In the genomic region with DNA sequence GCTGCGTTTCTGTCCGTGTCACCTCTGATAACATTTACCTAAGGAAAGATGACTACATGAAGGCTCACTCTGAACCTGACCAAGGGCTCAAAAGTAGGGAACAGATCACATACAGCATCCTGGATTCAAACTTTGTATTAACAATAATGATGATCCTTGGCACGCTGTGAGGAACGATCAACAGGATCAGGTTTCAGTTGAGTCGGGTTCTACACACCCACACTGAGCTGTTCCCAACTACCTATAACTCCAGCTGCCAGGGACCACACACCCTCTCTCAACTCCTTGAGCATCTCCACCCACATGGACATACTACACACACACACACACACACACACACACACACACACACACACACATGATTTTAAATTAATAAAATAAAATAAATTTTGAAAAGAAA, we compare ENCODE assay signal across 24 mouse cellular contexts.
DNase-seq lines count a peak whose midpoint lies in the region; ATAC-seq and TF ChIP-seq lines count a peak whose summit lies in the region.
"Had no signal": no experiment of that assay in that cellular context is flagged by ENCODE, and none has a peak within 500 bp of the region (broad histone marks: within the 10 kb centered on the region; RNA-seq: fewer than 3 reads in every experiment).

No protein-coding gene starts in this region.

- 41% methylated on average over 5 of the region's 5 CpGs for WGBS in stomach, embryonic 15.5 days
- WGBS in stomach, postnatal 0 days: 49% methylated on average over 5 of the region's 5 CpGs
- WGBS in embryonic facial prominence, embryonic 15.5 days: 34% methylated on average over 5 of the region's 5 CpGs
- 36% methylated on average over 5 of the region's 5 CpGs for WGBS in limb, embryonic 13.5 days
- 38% methylated on average over 5 of the region's 5 CpGs for WGBS in stomach, embryonic 16.5 days
- 48% methylated on average over 5 of the region's 5 CpGs for WGBS in kidney, adult 2 months

- no peak for TF ChIP-seq EP300 in stomach, postnatal 0 days (optimal IDR thresholded peaks at IDR 0.05)

- no peak overlapping the region for H3K4me2 ChIP-seq in stomach, embryonic 15.5 days
- H3K4me2 ChIP-seq in stomach, postnatal 0 days (replicated peaks; ENCODE audit: low read depth): no peak overlapping the region
- H3K4me2 ChIP-seq in embryonic facial prominence, embryonic 15.5 days (replicated peaks): no peak overlapping the region
- H3K4me2 ChIP-seq in limb, embryonic 13.5 days (replicated peaks): no peak overlapping the region
- no peak overlapping the region for H3K4me2 ChIP-seq in stomach, embryonic 16.5 days (ENCODE audit: low read depth, low read length)
- H3K4me2 ChIP-seq: embryonic facial prominence, embryonic 13.5 days; forebrain, embryonic 15.5 days; heart, embryonic 13.5 days; hindbrain, embryonic 14.5 days had no signal

- DNase-seq in stomach, postnatal 0 days (ENCODE audit: low spot score): no peak
- no peak for DNase-seq in kidney, adult 2 months
- DNase-seq in frontal cortex, postnatal 36 days (ENCODE audit: low spot score in 2 of 2): no peak
- no peak for DNase-seq in retina, embryonic 14.5 days (ENCODE audit: low spot score)
- DNase-seq: adrenal gland, adult 2 months; adrenal gland, postnatal 14 days; cerebellum, adult 11 months; cerebellum, adult 2 months; cerebellum, adult 9-11 months; cerebellum, postnatal 25 days; gastrocnemius, adult 2 months; gastrocnemius, postnatal 14 days; heart, postnatal 14 days; heart, postnatal 4 days had no signal

- no peak overlapping the region for H3K9ac ChIP-seq in stomach, embryonic 15.5 days
- no peak overlapping the region for H3K9ac ChIP-seq in stomach, postnatal 0 days (ENCODE audit: low read length)
- no peak overlapping the region for H3K9ac ChIP-seq in embryonic facial prominence, embryonic 15.5 days
- H3K9ac ChIP-seq in limb, embryonic 13.5 days: no peak overlapping the region
- H3K9ac ChIP-seq in stomach, embryonic 16.5 days (ENCODE audit: low read length): no peak overlapping the region
- H3K9ac ChIP-seq: embryonic facial prominence, embryonic 13.5 days; forebrain, embryonic 15.5 days; heart, embryonic 13.5 days; hindbrain, embryonic 14.5 days had no signal

- no peak for TF ChIP-seq CTCF in stomach, postnatal 0 days (IDR thresholded peaks at IDR 0.05; ENCODE audit: low read depth)
- no peak for TF ChIP-seq CTCF in kidney, adult 2 months (conservative IDR thresholded peaks at IDR 0.05; ENCODE audit: insufficient read depth, insufficient read length, low read depth, low read length)

- peak overlapping the region; percentile 62; the same call in 1 of the 2 replicates for H3K27ac ChIP-seq in stomach, embryonic 15.5 days
- H3K27ac ChIP-seq in stomach, postnatal 0 days (replicated peaks): no peak overlapping the region
- 0 out of 2 replicates have a peak overlapping the region, but pooled peaks have one; percentile 34 for H3K27ac ChIP-seq in embryonic facial prominence, embryonic 15.5 days (replicated peaks)
- H3K27ac ChIP-seq in limb, embryonic 13.5 days: peak overlapping the region; percentile 44
- peak overlapping the region; percentile 53; the same call in 1 of the 2 replicates for H3K27ac ChIP-seq in stomach, embryonic 16.5 days (ENCODE audit: low read length)
- H3K27ac ChIP-seq in kidney, adult 2 months (ENCODE audit: insufficient read depth, low read depth, low read length): no peak overlapping the region
- H3K27ac ChIP-seq: forebrain, embryonic 15.5 days; gastrocnemius, adult 2 months; hindbrain, embryonic 14.5 days; hindbrain, postnatal 0 days had no signal

- no peaks in the 10 kb centered on the region for H3K27me3 ChIP-seq in stomach, embryonic 15.5 days (replicated peaks)
- no peaks in the 10 kb centered on the region for H3K27me3 ChIP-seq in stomach, postnatal 0 days (ENCODE audit: control insufficient read depth, insufficient read depth, low read length)
- H3K27me3 ChIP-seq in embryonic facial prominence, embryonic 15.5 days: no peaks in the 10 kb centered on the region
- H3K27me3 ChIP-seq in limb, embryonic 13.5 days: no peaks in the 10 kb centered on the region
- no peaks in the 10 kb centered on the region for H3K27me3 ChIP-seq in stomach, embryonic 16.5 days (ENCODE audit: control insufficient read depth, insufficient read depth, low read length)
- H3K27me3 ChIP-seq in kidney, adult 2 months (replicated peaks; ENCODE audit: control insufficient read depth, insufficient read depth, low read length): no peaks in the 10 kb centered on the region
- H3K27me3 ChIP-seq: embryonic facial prominence, embryonic 13.5 days; forebrain, embryonic 15.5 days; heart, embryonic 13.5 days had no signal

- no peaks in the 10 kb centered on the region for H3K36me3 ChIP-seq in stomach, embryonic 15.5 days
- H3K36me3 ChIP-seq in stomach, postnatal 0 days (ENCODE audit: control insufficient read depth, insufficient read depth, low read length): no peaks in the 10 kb centered on the region
- no peaks in the 10 kb centered on the region for H3K36me3 ChIP-seq in embryonic facial prominence, embryonic 15.5 days
- no peaks in the 10 kb centered on the region for H3K36me3 ChIP-seq in limb, embryonic 13.5 days
- H3K36me3 ChIP-seq in stomach, embryonic 16.5 days (ENCODE audit: control insufficient read depth, insufficient read depth, low read length): no peaks in the 10 kb centered on the region
- no peaks in the 10 kb centered on the region for H3K36me3 ChIP-seq in kidney, adult 2 months (ENCODE audit: control insufficient read depth, insufficient read depth, low read length)
- H3K36me3 ChIP-seq: embryonic facial prominence, embryonic 13.5 days; forebrain, embryonic 15.5 days; heart, embryonic 13.5 days had no signal

- H3K4me1 ChIP-seq in stomach, embryonic 15.5 days: peaks cover 10% of the 10 kb centered on the region; the same call in 1 of the 2 replicates
- H3K4me1 ChIP-seq in stomach, postnatal 0 days (replicated peaks; ENCODE audit: control insufficient read depth, insufficient read depth): no peaks in the 10 kb centered on the region; the same call in 1 of the 2 replicates
- H3K4me1 ChIP-seq in embryonic facial prominence, embryonic 15.5 days: peaks cover 54% of the 10 kb centered on the region
- H3K4me1 ChIP-seq in limb, embryonic 13.5 days: peaks cover 70% of the 10 kb centered on the region
- H3K4me1 ChIP-seq in stomach, embryonic 16.5 days (ENCODE audit: control insufficient read depth, insufficient read depth, low read length): peaks cover 34% of the 10 kb centered on the region
- no peaks in the 10 kb centered on the region for H3K4me1 ChIP-seq in kidney, adult 2 months (ENCODE audit: control insufficient read depth, insufficient read depth, low read length)

- no peak overlapping the region for H3K4me3 ChIP-seq in stomach, embryonic 15.5 days (replicated peaks)
- H3K4me3 ChIP-seq in stomach, postnatal 0 days (ENCODE audit: low read depth, low read length): no peak overlapping the region
- no peak overlapping the region for H3K4me3 ChIP-seq in embryonic facial prominence, embryonic 15.5 days (replicated peaks)
- no peak overlapping the region for H3K4me3 ChIP-seq in limb, embryonic 13.5 days
- no peak overlapping the region for H3K4me3 ChIP-seq in stomach, embryonic 16.5 days (replicated peaks; ENCODE audit: low read length)
- no peak overlapping the region for H3K4me3 ChIP-seq in kidney, adult 2 months (ENCODE audit: insufficient read depth, low read depth, low read length)
- H3K4me3 ChIP-seq: embryonic facial prominence, embryonic 13.5 days; forebrain, embryonic 15.5 days; gastrocnemius, adult 2 months; heart, embryonic 13.5 days had no signal

- ATAC-seq in stomach, embryonic 15.5 days (ENCODE audit: insufficient read depth, low FRiP score, low read depth): no peak
- ATAC-seq in stomach, postnatal 0 days (ENCODE audit: low FRiP score, low TSS enrichment): no peak
- ATAC-seq in embryonic facial prominence, embryonic 15.5 days (ENCODE audit: insufficient number of reproducible peaks, low FRiP score, low TSS enrichment, low read depth): no peak
- no peak for ATAC-seq in limb, embryonic 13.5 days (ENCODE audit: low FRiP score, low read depth)
- no peak for ATAC-seq in stomach, embryonic 16.5 days (ENCODE audit: insufficient read depth, low FRiP score)
- ATAC-seq: CD4-positive, CD25-positive, alpha-beta regulatory T cell, adult 4 months; forebrain, embryonic 15.5 days; hindbrain, postnatal 0 days had no signal

- no peaks in the 10 kb centered on the region for H3K9me3 ChIP-seq in stomach, embryonic 15.5 days
- no peaks in the 10 kb centered on the region for H3K9me3 ChIP-seq in stomach, postnatal 0 days (ENCODE audit: control insufficient read depth, low read length)
- no peaks in the 10 kb centered on the region for H3K9me3 ChIP-seq in embryonic facial prominence, embryonic 15.5 days (replicated peaks)
- H3K9me3 ChIP-seq in limb, embryonic 13.5 days: no peaks in the 10 kb centered on the region
- H3K9me3 ChIP-seq in stomach, embryonic 16.5 days (replicated peaks; ENCODE audit: control insufficient read depth, low read length): no peaks in the 10 kb centered on the region
- H3K9me3 ChIP-seq: embryonic facial prominence, embryonic 13.5 days; forebrain, embryonic 15.5 days; heart, embryonic 13.5 days had no signal

- no peak for TF ChIP-seq POLR2A in kidney, adult 2 months (IDR thresholded peaks at IDR 0.05; ENCODE audit: low read depth, low read length)

Comparison
In these comparisons a context has a peak if more than half of its experiments do, and no peak if none do; other contexts are left out.
1. H3K27ac ChIP-seq: peak in stomach, embryonic 15.5 days (single experiment), embryonic facial prominence, embryonic 15.5 days (single experiment), limb, embryonic 13.5 days (single experiment) and stomach, embryonic 16.5 days (single experiment); none in stomach, postnatal 0 days (single experiment) and kidney, adult 2 months (single experiment).